Mouse (Mus musculus) left cerebral cortex, postnatal 36 days (tissue): ENCODE data around the gene Rhoq. TPM values are rescaled to one million over a fixed set of nuclear protein-coding genes. Genes with fewer than 3 reads are reported as not detected.

Source experiments
- total RNA-seq, 2 experiments: library from RNA; stranded (reverse); gene quantifications; 2 replicates each; pipeline ENCODE4 v1.2.3; 2021

Gene Rhoq
- total RNA-seq, 2 experiments from 2014 or later = 36.3 to 45.0 TPM

Other genes starting within 250 kb of the Rhoq start
- 10 to 100 TPM; 82.2 to 94.0 TPM for gene Epas1, start 209.4 kb upstream of the Rhoq start, total RNA-seq
- gene Tmem247, start 45.7 kb upstream of the Rhoq start, total RNA-seq = not detected
- gene Atp6v1e2, start 15.2 kb upstream of the Rhoq start, total RNA-seq = not detected
- 10 to 100 TPM; 15.0 to 18.1 TPM for gene Pigf, start 62.3 kb downstream of the Rhoq start, total RNA-seq
- 10 to 100 TPM; 61.2 to 66.2 TPM for gene Cript, start 62.5 kb downstream of the Rhoq start, total RNA-seq
- 100 to 1,000 TPM; 112 to 120 TPM for gene Socs5, start 144.6 kb downstream of the Rhoq start, total RNA-seq